Mouse (Mus musculus): Measurements from ENCODE around the gene Mtx3. TPM values are rescaled to one million over a fixed set of nuclear protein-coding genes. Genes with fewer than 3 reads are reported as not detected.

The Mtx3 gene
- polyA plus RNA-seq, 1 experiment from 2014 or later: 5.6 TPM

GRCm38 (mm10) chr13:92882986-92883720 lies 38.6 kb downstream of the Mtx3 start:
- 82% methylated on average over 7 of the region's 7 CpGs for WGBS
- no peaks in the 10 kb centered on the region for H3K27me3 ChIP-seq (ENCODE audit: insufficient read depth, low read length)
- no peaks in the 10 kb centered on the region for H3K36me3 ChIP-seq (ENCODE audit: insufficient read depth)
- no peak overlapping the region for H3K4me3 ChIP-seq (ENCODE audit: low read depth, low read length)
- H3K9me3 ChIP-seq (ENCODE audit: low read depth, low read length): no peaks in the 10 kb centered on the region
- ATAC-seq (ENCODE audit: insufficient read depth): no peak
- DNase-seq: no peak
- H3K4me1 ChIP-seq (ENCODE audit: insufficient read depth): 0 out of 2 replicates have a peak, but pooled peaks cover 2% of the 10 kb centered on the region
- no peak overlapping the region for H3K9ac ChIP-seq
- no peak overlapping the region for H3K4me2 ChIP-seq
- TF ChIP-seq CTCF (IDR thresholded peaks at IDR 0.05; ENCODE audit: low read depth): no peak
- H3K27ac ChIP-seq (ENCODE audit: low read depth): no peak overlapping the region

DNA sequence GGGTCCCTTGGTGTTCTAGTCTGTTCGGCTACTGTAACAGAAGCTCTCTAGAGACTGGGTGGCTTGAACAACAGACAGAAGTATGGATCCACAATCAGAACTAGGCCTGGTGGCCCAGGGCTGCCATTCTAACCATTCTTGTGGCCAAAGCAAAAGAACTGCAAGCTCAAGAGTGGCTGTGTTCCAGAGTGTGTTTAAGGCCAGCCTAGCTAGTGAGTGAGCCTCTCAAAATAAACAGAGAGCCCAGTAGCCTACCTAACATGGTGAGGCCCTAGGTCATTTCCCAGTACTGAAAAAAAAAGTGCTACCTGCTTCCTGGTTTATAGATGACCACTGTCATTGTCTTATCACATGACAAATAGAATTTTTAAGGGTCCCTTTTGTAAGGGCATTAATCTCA lies 39.6 kb downstream of the Mtx3 start:
- Histone ChIP-seq H3K27ac (ENCODE audit: low read depth) (no peak overlapping the region), H3K9ac (no peak overlapping the region), H3K4me1 (ENCODE audit: insufficient read depth) (0 out of 2 replicates have a peak, but pooled peaks cover 1% of the 10 kb centered on the region), H3K36me3 (ENCODE audit: insufficient read depth) (no peaks in the 10 kb centered on the region), H3K9me3 (ENCODE audit: low read depth, low read length) (no peaks in the 10 kb centered on the region), H3K4me3 (ENCODE audit: low read depth, low read length) (no peak overlapping the region), H3K4me2 (no peak overlapping the region), H3K27me3 (ENCODE audit: insufficient read depth, low read length) (no peaks in the 10 kb centered on the region)
- ATAC-seq (ENCODE audit: insufficient read depth): no peak
- no peak for TF ChIP-seq CTCF (IDR thresholded peaks at IDR 0.05; ENCODE audit: low read depth)
- 68% methylated on average over 1 of the region's 1 CpGs for WGBS
- DNase-seq: no peak

DNA sequence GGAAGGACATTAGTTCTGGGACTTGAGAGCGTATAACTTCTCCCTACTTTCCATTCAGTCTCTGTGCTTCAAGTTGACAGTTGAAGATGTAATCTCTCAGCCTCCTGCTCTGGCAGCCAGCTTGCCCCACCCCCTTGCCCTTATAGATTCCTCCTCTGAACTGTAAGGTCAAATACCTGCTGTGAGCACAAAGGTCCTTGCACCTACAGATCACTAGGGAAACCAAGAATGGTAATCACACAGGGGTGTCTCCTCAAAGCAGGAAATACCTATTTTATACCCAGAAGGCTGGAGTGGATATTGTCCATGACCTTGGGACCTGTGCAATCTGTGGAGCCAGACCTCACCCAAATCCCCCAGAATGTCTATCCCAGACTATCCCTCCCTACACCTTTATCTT lies 40.4 kb downstream of the Mtx3 start:
- Histone ChIP-seq H3K4me2 (no peak overlapping the region), H3K27me3 (ENCODE audit: insufficient read depth, low read length) (no peaks in the 10 kb centered on the region), H3K9me3 (ENCODE audit: low read depth, low read length) (no peaks in the 10 kb centered on the region), H3K4me3 (ENCODE audit: low read depth, low read length) (no peak overlapping the region), H3K36me3 (ENCODE audit: insufficient read depth) (no peaks in the 10 kb centered on the region), H3K27ac (ENCODE audit: low read depth) (no peak overlapping the region), H3K4me1 (ENCODE audit: insufficient read depth) (no peaks in the 10 kb centered on the region), H3K9ac (no peak overlapping the region)
- WGBS: 45% methylated on average over 1 of the region's 1 CpGs
- no peak for DNase-seq
- TF ChIP-seq CTCF (IDR thresholded peaks at IDR 0.05; ENCODE audit: low read depth): no peak
- ATAC-seq (ENCODE audit: insufficient read depth): no peak

GRCm38 (mm10) chr13:92899087-92899486 lies 54.5 kb downstream of the Mtx3 start:
- H3K36me3 ChIP-seq (ENCODE audit: insufficient read depth): no peaks in the 10 kb centered on the region
- 56% methylated on average over 6 of the region's 6 CpGs for WGBS
- no peak for TF ChIP-seq CTCF (IDR thresholded peaks at IDR 0.05; ENCODE audit: low read depth)
- H3K27ac ChIP-seq (ENCODE audit: low read depth): no peak overlapping the region
- no peak overlapping the region for H3K4me3 ChIP-seq (ENCODE audit: low read depth, low read length)
- H3K27me3 ChIP-seq (ENCODE audit: insufficient read depth, low read length): no peaks in the 10 kb centered on the region
- H3K4me2 ChIP-seq: no peak overlapping the region
- no peak overlapping the region for H3K9ac ChIP-seq
- DNase-seq: no peak
- H3K9me3 ChIP-seq (ENCODE audit: low read depth, low read length): no peaks in the 10 kb centered on the region
- no peaks in the 10 kb centered on the region for H3K4me1 ChIP-seq (ENCODE audit: insufficient read depth)
- no peak for ATAC-seq (ENCODE audit: insufficient read depth)

DNA sequence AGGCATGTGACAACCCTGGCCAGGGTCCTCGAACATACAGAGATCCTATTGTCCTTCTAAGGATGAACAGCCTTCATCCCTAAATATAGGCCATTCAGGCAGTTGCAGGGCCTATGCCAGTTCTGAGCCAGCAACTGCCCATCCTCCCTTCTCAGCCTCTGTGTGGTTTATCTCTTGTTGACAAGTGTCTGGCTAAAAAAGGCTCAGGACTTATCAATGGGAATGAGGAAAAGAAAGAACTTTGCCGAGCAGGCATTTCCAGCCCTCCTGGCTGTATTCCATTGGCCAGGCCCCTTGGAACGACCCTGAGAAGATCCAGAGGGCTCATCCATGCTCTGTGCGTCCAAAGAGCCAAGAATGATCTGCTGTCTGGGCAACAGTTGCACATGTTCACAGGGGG lies 58.7 kb downstream of the Mtx3 start:
- TF ChIP-seq CTCF (IDR thresholded peaks at IDR 0.05; ENCODE audit: low read depth): no peak
- DNase-seq (peak; percentile 34), ATAC-seq (ENCODE audit: insufficient read depth) (peak; percentile 47; the same call in 1 of the 2 replicates)
- H3K36me3 ChIP-seq (ENCODE audit: insufficient read depth): no peaks in the 10 kb centered on the region
- no peaks in the 10 kb centered on the region for H3K9me3 ChIP-seq (ENCODE audit: low read depth, low read length)
- H3K27me3 ChIP-seq (ENCODE audit: insufficient read depth, low read length): no peaks in the 10 kb centered on the region
- no peak overlapping the region for H3K4me2 ChIP-seq
- H3K4me3 ChIP-seq (ENCODE audit: low read depth, low read length): no peak overlapping the region
- H3K9ac ChIP-seq: no peak overlapping the region
- no peaks in the 10 kb centered on the region for H3K4me1 ChIP-seq (ENCODE audit: insufficient read depth)
- 41% methylated on average over 4 of the region's 4 CpGs for WGBS
- no peak overlapping the region for H3K27ac ChIP-seq (ENCODE audit: low read depth)

DNA sequence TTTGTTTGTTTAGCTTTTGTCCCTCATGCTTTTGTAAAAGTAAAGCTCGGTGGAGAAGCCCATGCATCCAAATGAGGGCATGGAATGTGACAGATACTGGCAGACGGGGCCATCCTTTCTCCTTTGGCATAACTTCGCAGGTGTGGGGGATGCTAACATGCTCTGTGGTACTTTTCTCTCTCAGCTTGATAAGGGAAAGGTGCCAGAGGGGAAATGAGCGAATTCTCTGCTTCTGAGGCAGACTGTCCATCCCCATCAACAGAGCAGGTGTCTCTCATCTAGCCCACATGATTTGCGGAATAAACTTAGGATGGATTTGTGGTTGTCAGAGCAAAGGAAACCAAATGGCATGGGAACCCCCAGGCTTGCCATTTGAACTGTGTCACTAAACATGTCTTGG lies 61.4 kb downstream of the Mtx3 start:
- Histone ChIP-seq H3K4me1 (ENCODE audit: insufficient read depth) (no peaks in the 10 kb centered on the region), H3K4me3 (ENCODE audit: low read depth, low read length) (no peak overlapping the region), H3K9ac (no peak overlapping the region), H3K4me2 (no peak overlapping the region), H3K9me3 (ENCODE audit: low read depth, low read length) (no peaks in the 10 kb centered on the region), H3K36me3 (ENCODE audit: insufficient read depth) (no peaks in the 10 kb centered on the region), H3K27me3 (ENCODE audit: insufficient read depth, low read length) (no peaks in the 10 kb centered on the region), H3K27ac (ENCODE audit: low read depth) (no peak overlapping the region)
- DNase-seq (peak; percentile 14), ATAC-seq (ENCODE audit: insufficient read depth) (no peak)
- no peak for TF ChIP-seq CTCF (IDR thresholded peaks at IDR 0.05; ENCODE audit: low read depth)
- 52% methylated on average over 5 of the region's 5 CpGs for WGBS

DNA sequence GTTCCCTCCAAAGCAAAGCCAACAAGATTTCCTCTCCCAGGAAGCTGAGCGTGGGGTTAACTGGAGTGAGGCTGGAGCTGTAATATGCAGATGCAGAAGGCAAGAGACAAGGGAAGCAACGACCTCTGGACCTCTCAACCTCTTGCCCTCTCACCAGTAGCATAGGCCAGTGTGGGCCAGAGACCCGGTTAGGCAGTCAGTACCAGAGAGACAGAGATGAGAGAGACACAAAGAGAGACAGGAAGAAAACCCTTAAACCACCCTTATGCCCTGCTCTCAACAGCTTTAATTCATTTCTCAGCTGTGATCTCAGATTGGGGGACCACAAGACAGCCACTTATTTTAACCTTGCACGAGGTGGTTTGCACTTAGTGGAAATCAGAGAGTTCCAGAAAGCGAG lies 62.8 kb downstream of the Mtx3 start:
- Histone ChIP-seq H3K27ac (ENCODE audit: low read depth) (no peak overlapping the region), H3K9ac (no peak overlapping the region), H3K4me2 (no peak overlapping the region), H3K4me3 (ENCODE audit: low read depth, low read length) (no peak overlapping the region), H3K9me3 (ENCODE audit: low read depth, low read length) (no peaks in the 10 kb centered on the region), H3K36me3 (ENCODE audit: insufficient read depth) (no peaks in the 10 kb centered on the region), H3K4me1 (ENCODE audit: insufficient read depth) (no peaks in the 10 kb centered on the region), H3K27me3 (ENCODE audit: insufficient read depth, low read length) (no peaks in the 10 kb centered on the region)
- 50% methylated on average over 5 of the region's 5 CpGs for WGBS
- no peak for ATAC-seq (ENCODE audit: insufficient read depth)
- peak; percentile 16 for DNase-seq
- TF ChIP-seq CTCF (IDR thresholded peaks at IDR 0.05; ENCODE audit: low read depth): no peak

Other genes with a start within 250 kb of the Mtx3 start
- 22.0 and 22.5 TPM in 2 replicates for gene Serinc5, start 233.7 kb upstream of the Mtx3 start, polyA plus RNA-seq (2014; fragmentation: Nextera tagmentation; extraction: Ambion mirVana)
- 1.1 and 2.9 TPM in 2 replicates for gene Thbs4, start 49.9 kb upstream of the Mtx3 start, polyA plus RNA-seq (2014; fragmentation: Nextera tagmentation; extraction: Ambion mirVana)